Mouse (Mus musculus): ENCODE measurements at regions not wholly inside any gene's neighbourhood (a gene's known extent, or its start where the extent isn't known, plus 50 kb on each side); places are given as distances from the start of the nearest gene placed in this dataset. TPM values are rescaled to one million over a fixed set of nuclear protein-coding genes. Genes with fewer than 3 reads are reported as not detected.

GRCm38 (mm10) chr2:172149734-172150133 lies 98.6 kb upstream of the Mc3r start:
- Histone ChIP-seq H3K9ac (no peak overlapping the region), H3K9me3 (no peaks in the 10 kb centered on the region; the same call in 1 of the 2 replicates), H3K4me1 (no peaks in the 10 kb centered on the region), H3K4me3 (replicated peaks) (no peak overlapping the region), H3K27ac (no peak overlapping the region), H3K27me3 (replicated peaks) (no peaks in the 10 kb centered on the region), H3K36me3 (no peaks in the 10 kb centered on the region), H3K4me2 (no peak overlapping the region)
- no peak for ATAC-seq (ENCODE audit: insufficient read depth, low FRiP score, low read depth)
- WGBS: 83% methylated on average over 4 of the region's 4 CpGs

- no peak for ATAC-seq (ENCODE audit: insufficient read depth, low FRiP score, low read depth)
- H3K9ac ChIP-seq: no peak overlapping the region
- H3K27me3 ChIP-seq (replicated peaks): no peaks in the 10 kb centered on the region
- WGBS: 74% methylated on average over 1 of the region's 1 CpGs
- H3K4me2 ChIP-seq: no peak overlapping the region
- no peaks in the 10 kb centered on the region for H3K36me3 ChIP-seq
- no peak overlapping the region for H3K27ac ChIP-seq
- H3K4me3 ChIP-seq (replicated peaks): no peak overlapping the region
- no peaks in the 10 kb centered on the region for H3K4me1 ChIP-seq
- no peaks in the 10 kb centered on the region; the same call in 1 of the 2 replicates for H3K9me3 ChIP-seq
These were observed 97.4 kb upstream of the Mc3r start for GRCm38 (mm10) chr2:172150898-172151297.

- H3K9me3 ChIP-seq: no peaks in the 10 kb centered on the region
- no peak overlapping the region for H3K9ac ChIP-seq
- no peak for ATAC-seq (ENCODE audit: insufficient read depth, low FRiP score, low read depth)
- no peaks in the 10 kb centered on the region for H3K27me3 ChIP-seq (replicated peaks)
- no peaks in the 10 kb centered on the region for H3K36me3 ChIP-seq
- H3K4me3 ChIP-seq (replicated peaks): no peak overlapping the region
- H3K4me1 ChIP-seq: no peaks in the 10 kb centered on the region
- 89% methylated on average over 16 of the region's 16 CpGs for WGBS
- no peak overlapping the region for H3K27ac ChIP-seq
- H3K4me2 ChIP-seq: no peak overlapping the region
These were observed 88.4 kb upstream of the Mc3r start for GRCm38 (mm10) chr2:172159909-172160308.

GRCm38 (mm10) chr2:172177371-172177770 lies 70.9 kb upstream of the Mc3r start:
- no peak for ATAC-seq (ENCODE audit: insufficient read depth, low FRiP score, low read depth)

GRCm38 (mm10) chr2:172179301-172179700 lies 69.0 kb upstream of the Mc3r start:
- Histone ChIP-seq H3K27ac (no peak overlapping the region), H3K27me3 (replicated peaks) (no peaks in the 10 kb centered on the region), H3K4me3 (replicated peaks) (no peak overlapping the region), H3K4me2 (no peak overlapping the region), H3K9me3 (no peaks in the 10 kb centered on the region), H3K36me3 (no peaks in the 10 kb centered on the region), H3K9ac (no peak overlapping the region), H3K4me1 (no peaks in the 10 kb centered on the region)
- 60% methylated on average over 4 of the region's 4 CpGs for WGBS
- ATAC-seq (ENCODE audit: insufficient read depth, low FRiP score, low read depth): no peak

More at GRCm38 (mm10) chr2:172177371-172177770, 70.9 kb upstream of the Mc3r start:
- Histone ChIP-seq H3K27ac (no peak overlapping the region), H3K9ac (no peak overlapping the region), H3K36me3 (no peaks in the 10 kb centered on the region), H3K4me1 (no peaks in the 10 kb centered on the region), H3K27me3 (replicated peaks) (no peaks in the 10 kb centered on the region), H3K4me3 (replicated peaks) (no peak overlapping the region), H3K4me2 (no peak overlapping the region), H3K9me3 (no peaks in the 10 kb centered on the region)
- WGBS: 85% methylated on average over 10 of the region's 10 CpGs

- no peak overlapping the region for H3K27ac ChIP-seq
- H3K9me3 ChIP-seq: no peaks in the 10 kb centered on the region
- no peak overlapping the region for H3K9ac ChIP-seq
- H3K4me1 ChIP-seq: no peaks in the 10 kb centered on the region
- 34% methylated on average over 11 of the region's 11 CpGs for WGBS
- H3K4me2 ChIP-seq: no peak overlapping the region
- no peak overlapping the region for H3K4me3 ChIP-seq (replicated peaks)
- ATAC-seq (ENCODE audit: insufficient read depth, low FRiP score, low read depth): no peak
- no peaks in the 10 kb centered on the region for H3K27me3 ChIP-seq (replicated peaks)
- H3K36me3 ChIP-seq: no peaks in the 10 kb centered on the region
These were observed 50.5 kb upstream of the Mc3r start for GRCm38 (mm10) chr2:172197746-172198145.

Small RNA genes in the stretch of these regions (microRNA-seq; reads per million reads assigned to microRNA genes)
- gene Gm44301: not detected
